In genomic region chr5:145280371-145281143, GRCm38 (mm10) we compare ENCODE assay signal across 8 mouse cellular contexts. TPM values are rescaled to one million over a fixed set of nuclear protein-coding genes. Genes with fewer than 3 reads are reported as not detected.
DNase-seq lines count a peak whose midpoint lies in the region; ATAC-seq lines count a peak whose summit lies in the region.

Gene Zscan25 (plus strand): TSS chr5:145280500.

- H3K36me3 ChIP-seq in lung, embryonic 16.5 days (ENCODE audit: control insufficient read depth, insufficient read depth, low read length): peaks cover 17% of the 10 kb centered on the region

- H3K4me1 ChIP-seq in lung, embryonic 16.5 days (replicated peaks; ENCODE audit: control insufficient read depth, insufficient read depth, low read length): no peaks in the 10 kb centered on the region

- DNase-seq in MEL-GATA-1-ER (ENCODE audit: extremely low read depth, low read depth): peak; percentile 85
- peak; percentile 91 for DNase-seq in cerebellum, adult 8-10 months
- DNase-seq in forelimb bud, embryonic 11.5 days (ENCODE audit: low read depth, low spot score): peak; percentile 94
- DNase-seq in layer of hippocampus, adult 9-10 months (ENCODE audit: low spot score): peak; percentile 75
- DNase-seq in ovary, postnatal 10 days (ENCODE audit: low spot score): peak; percentile 79
- DNase-seq in thymus, postnatal 10 days (ENCODE audit: low spot score in 2 of 2): peak; percentile 75 to 86

- peak within 1 kb of the TSS; percentile 84 for H3K4me3 ChIP-seq in lung, embryonic 16.5 days (ENCODE audit: low read length)

- ATAC-seq in hematopoietic stem cell, adult 5-6 weeks (replicated peaks in 1 of 2; ENCODE audit: insufficient read depth in 1 of 2, low FRiP score in 2 of 2, low TSS enrichment in 1 of 2, low read depth in 1 of 2, poor library complexity in 2 of 2, severe bottlenecking in 2 of 2): peak; percentile 97
- ATAC-seq in lung, embryonic 16.5 days (ENCODE audit: low read depth): peak; percentile 99

- H3K4me2 ChIP-seq in lung, embryonic 16.5 days (ENCODE audit: low read depth, low read length): peak within 1 kb of the TSS; percentile 91

- H3K27me3 ChIP-seq in lung, embryonic 16.5 days (ENCODE audit: control insufficient read depth, insufficient read depth, low read depth, low read length): no peaks in the 10 kb centered on the region

- H3K9ac ChIP-seq in lung, embryonic 16.5 days (ENCODE audit: low read length): peak within 1 kb of the TSS; percentile 79

- no peaks in the 10 kb centered on the region for H3K9me3 ChIP-seq in lung, embryonic 16.5 days (ENCODE audit: control insufficient read depth, low read length)

- WGBS in lung, embryonic 16.5 days: under 1% methylated on average over 49 of the region's 50 CpGs

- peak within 1 kb of the TSS; percentile 90 for H3K27ac ChIP-seq in lung, embryonic 16.5 days (ENCODE audit: low read length)

RNA-seq across cellular contexts. Expression of gene Zscan25, which starts in this region (rescaled TPM):
- total RNA-seq in hematopoietic stem cell, adult 5-6 weeks (2017): 6.6 and 10.6 TPM in 2 replicates
- 0.15 and 0.57 TPM in 2 replicates for polyA plus RNA-seq in lung, embryonic 16.5 days (2015; fragmentation: Nextera tagmentation; extraction: Ambion mirVana)

Comparison
In these comparisons a context has a peak if more than half of its experiments do, and no peak if none do; other contexts are left out.
1. Peak in every context shown above with its lines: DNase-seq, ATAC-seq, H3K4me3 ChIP-seq and H3K27ac ChIP-seq.
2. Peak in ATAC-seq, H3K4me3 ChIP-seq, H3K27ac ChIP-seq, H3K9ac ChIP-seq and H3K4me2 ChIP-seq in lung, embryonic 16.5 days; RNA of the gene not detected or under 1 TPM.